Mouse (Mus musculus) spleen, embryonic (tissue): ENCODE results near the gene Slc7a11.

ENCODE experiments used
- CTCF ChIA-PET: fragments of 350-600 bp; sonication (Branson Sonifier 250); formaldehyde crosslinking; loops from one replicate; lab custom pipeline; 2022; lab: Charles Lee

Gene Slc7a11

GRCm38 (mm10) chr3:50001635-50002034, 441.8 kb downstream of the Slc7a11 start:
- CTCF ChIA-PET = no interaction called here

DNA sequence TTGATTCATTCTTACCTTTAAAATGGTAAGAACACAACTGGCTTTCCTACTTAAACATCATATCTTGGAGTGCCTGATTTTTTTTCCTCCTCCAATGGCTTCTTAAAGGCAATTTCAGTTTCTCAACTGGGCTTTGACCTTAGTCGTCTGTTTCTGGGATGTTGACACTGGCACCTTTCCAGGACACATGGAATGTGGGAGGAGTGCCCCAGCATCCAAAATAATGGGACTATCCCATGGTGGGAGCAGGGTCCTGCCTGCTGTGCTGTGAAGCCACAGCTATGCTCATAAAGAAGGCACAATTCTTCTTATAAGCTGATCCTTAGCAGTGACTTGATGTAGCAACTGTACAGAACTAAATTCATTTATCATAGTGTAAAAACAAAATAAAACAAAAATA, 450.5 kb downstream of the Slc7a11 start:
- CTCF ChIA-PET = no interaction called here

DNA sequence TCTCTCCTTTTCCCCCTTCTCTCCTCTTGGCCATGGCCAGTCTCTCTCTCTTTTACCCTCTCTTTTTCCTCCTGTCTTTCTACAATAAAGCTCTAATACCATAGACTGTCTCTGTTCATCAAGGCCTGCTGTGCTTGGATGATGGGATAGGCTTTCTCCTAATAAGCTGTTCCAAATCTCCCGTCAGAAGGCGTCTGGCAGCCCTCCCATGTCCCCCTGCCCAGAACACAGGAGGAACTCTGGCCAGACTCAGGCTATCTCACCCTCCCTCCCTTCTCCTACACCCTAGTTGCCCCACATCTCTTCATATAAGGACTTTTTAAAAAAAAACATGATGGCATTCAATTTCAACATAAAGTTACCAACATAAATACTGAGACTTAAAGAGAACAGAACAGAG, 456.2 kb downstream of the Slc7a11 start:
- CTCF ChIA-PET = no interaction called here

GRCm38 (mm10) chr3:49984795-49985194, 458.6 kb downstream of the Slc7a11 start:
- CTCF ChIA-PET = no interaction called here

GRCm38 (mm10) chr3:49983429-49984268, 459.8 kb downstream of the Slc7a11 start:
- CTCF ChIA-PET = no interaction called here

GRCm38 (mm10) chr3:49973994-49974393, 469.4 kb downstream of the Slc7a11 start:
- CTCF ChIA-PET = no interaction called here

DNA sequence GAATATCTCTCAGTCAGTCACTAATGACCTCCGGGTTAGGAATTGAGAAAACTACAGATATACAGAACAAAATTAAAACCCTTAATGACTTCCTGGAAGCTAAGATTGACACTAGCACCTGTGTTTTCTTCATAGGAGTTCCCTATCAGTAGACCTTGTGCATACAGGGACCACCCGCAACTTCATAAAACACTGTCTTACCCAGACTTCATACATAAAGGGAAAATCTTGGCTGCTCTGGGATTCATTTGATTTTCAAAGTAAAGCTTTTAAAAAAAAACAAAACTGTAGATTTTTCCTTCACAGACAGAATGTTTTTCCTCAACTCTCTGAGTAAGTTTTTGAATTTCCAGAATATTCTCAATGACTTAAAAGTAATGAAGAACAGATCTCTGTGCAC, 477.8 kb downstream of the Slc7a11 start:
- CTCF ChIA-PET = no interaction called here

DNA sequence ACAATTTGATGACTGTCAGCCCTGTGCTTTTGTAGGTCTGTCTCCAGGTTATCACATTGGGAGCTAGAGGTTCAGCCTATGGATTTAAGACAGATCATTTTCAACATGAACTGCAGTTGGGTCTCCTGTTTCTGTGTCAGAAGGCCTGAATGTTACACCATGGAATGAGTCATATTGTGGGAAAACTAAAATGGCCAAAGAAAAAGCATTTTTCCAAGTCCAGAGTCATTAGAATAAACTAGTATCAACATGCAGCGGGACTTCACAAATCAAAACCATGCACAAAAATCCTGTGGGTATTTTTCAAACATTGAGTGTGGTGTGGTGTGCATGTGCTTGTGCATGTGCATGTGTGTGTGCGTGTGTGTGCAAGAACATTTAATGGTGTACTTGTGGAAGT, 482.8 kb downstream of the Slc7a11 start:
- CTCF ChIA-PET = no interaction called here

DNA sequence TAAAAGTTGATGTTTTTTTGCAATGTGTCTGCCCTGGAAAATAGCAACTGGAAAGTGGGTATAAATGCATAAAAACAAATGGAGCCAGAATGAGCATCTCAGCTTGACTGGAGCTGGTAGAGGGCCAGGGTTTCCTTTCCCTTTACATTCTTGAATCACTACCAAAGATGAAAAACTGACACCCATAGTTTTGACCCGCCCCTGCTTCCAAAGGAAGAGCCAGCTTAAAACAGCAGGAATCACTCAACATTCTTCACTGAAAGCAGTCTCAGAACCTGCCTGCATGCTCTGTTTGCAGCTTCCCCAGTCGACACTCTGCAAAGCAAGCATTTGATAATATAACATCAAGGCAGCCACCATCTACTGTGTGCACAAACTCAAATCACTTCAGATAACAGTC, 496.6 kb downstream of the Slc7a11 start:
- CTCF ChIA-PET = no interaction called here

GRCm38 (mm10) chr3:49944783-49945182, 498.6 kb downstream of the Slc7a11 start:
- CTCF ChIA-PET = no interaction called here

DNA sequence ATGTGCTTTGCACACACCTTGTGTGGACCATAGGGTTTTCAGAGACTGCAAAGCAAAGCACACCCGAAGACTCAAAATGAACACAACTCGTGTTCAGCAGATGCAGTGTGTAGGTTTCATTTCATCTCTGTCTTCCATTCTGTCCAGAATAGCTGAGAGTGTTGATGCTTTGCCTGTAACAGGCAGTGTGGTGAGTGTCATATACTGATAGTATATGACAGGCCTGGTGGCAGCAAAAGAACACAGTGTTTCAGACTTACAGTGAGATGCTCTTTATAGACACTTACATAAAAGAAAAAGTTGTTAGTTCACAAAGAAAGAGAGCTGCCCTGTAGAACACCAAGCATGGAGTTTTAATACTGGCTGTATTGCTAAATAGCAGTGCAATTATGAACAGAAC, 505.8 kb downstream of the Slc7a11 start:
- CTCF ChIA-PET = no interaction called here

GRCm38 (mm10) chr3:49929496-49929895, 513.9 kb downstream of the Slc7a11 start:
- CTCF ChIA-PET = no interaction called here

- CTCF ChIA-PET = no interaction called here
These were observed 514.7 kb downstream of the Slc7a11 start for GRCm38 (mm10) chr3:49928509-49929263.

DNA sequence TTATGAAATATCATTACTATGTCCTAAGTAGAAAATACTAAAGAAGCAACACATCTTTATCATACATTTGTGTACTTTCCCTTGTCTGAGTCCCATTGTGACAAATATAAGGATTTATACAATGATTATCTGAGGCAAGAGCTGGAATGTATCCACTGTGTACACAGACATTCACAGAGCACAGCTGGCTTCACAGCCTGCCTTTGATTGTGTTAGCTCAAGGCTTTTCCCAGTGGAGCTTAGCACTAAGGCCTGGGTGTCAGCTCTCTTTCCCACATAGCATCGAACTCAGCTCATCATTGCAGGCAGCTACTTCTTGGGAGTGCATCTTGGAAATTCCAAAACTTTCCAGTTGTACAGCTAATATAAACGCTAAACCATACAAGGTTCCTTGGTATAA, 529.5 kb downstream of the Slc7a11 start:
- CTCF ChIA-PET = no interaction called here

GRCm38 (mm10) chr3:49910922-49911321, 532.5 kb downstream of the Slc7a11 start:
- CTCF ChIA-PET = no interaction called here

- CTCF ChIA-PET = no interaction called here
These were observed 534.7 kb downstream of the Slc7a11 start for GRCm38 (mm10) chr3:49908426-49909341.

- CTCF ChIA-PET = no interaction called here
These were observed 549.5 kb downstream of the Slc7a11 start for GRCm38 (mm10) chr3:49893945-49894344.

DNA sequence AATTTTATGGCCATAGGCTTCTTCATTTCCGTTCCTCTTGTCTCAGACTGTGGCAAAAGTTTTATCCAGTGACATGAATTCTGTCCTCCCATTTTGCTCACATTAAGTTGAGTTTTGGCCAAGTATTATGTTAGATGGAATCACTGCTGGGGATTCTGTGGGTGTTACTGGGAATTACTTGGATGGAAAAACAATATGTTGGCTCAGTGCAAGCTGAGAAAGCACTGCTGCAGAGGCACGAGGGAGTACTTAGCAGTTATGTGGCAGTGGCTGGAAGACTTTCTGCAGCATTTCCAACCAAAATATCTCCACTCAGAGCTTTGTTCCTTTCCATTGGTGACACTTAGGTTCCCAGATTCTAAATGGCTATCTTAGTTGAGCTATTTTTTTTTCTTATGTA, 556.1 kb downstream of the Slc7a11 start:
- CTCF ChIA-PET = no interaction called here

DNA sequence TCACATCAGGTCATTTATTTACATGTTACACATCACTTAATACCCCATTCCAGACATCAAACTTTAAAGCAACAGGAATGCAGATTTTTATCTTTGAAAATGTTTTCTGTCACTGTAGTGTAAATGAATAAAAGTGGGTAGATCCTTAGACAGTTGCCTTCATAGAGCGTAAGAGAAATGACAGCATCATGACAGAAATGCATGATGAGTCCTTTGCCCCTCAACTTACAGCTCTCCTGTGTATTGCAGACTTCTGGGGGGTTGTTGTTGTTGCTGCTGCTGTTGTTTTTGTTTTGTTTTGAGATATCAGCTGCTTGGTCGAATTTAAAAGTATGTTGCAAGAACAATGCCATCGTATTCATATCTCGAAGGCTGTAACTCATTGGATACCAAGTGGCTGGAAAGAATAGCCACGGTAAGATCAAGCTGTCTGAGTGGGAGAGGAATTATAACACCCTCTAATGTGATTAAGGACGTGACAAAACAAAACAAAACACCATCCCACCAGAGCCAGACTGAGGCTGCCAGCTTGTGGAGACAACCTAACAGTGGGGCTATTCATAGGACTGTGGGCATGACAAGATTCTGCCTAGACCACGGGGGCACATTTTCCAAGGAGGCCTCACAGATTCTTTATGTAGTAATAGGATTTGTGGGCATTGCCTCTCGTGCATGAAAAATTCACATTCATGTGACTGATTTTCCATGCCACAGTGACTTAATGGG, 557.0 kb downstream of the Slc7a11 start:
- CTCF ChIA-PET = no interaction called here

DNA sequence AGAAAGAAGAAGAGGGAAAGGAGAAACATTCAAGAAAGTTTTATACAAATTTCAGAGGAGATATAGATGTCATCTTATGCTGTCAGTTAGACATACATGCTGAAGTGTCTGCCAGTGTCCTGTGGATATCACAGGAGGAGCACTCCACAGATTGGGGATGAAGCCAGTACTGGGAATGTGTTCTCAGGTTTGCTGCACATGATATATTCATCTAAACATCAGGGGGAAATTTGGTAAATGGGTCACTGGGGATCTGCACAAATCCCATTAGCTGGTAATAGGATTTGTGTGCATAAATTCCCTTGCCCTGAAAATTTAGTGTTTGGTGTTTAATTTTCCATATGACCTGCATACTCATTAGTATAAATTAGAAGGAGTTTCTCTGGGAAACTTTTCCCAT, 562.9 kb downstream of the Slc7a11 start:
- CTCF ChIA-PET = no interaction called here

DNA sequence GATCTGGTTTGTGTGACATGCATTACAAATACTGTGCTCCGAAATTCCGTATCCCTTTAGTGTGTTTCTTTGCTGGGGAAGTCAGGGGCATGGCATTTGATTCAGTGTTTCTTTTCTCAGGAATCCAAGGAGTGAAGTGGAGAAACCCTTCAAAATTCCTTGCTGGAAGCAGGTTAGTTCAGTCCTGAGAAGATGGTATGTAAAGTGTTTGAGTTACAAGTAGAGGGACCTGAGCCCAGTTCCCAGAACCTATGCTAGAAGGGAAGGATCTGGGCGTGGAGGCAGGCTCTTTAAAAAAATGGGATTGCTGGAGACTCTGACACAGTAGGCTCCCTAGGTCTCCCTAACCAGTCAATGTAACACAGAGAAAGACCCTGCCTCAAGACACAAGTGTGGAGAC, 572.6 kb downstream of the Slc7a11 start:
- CTCF ChIA-PET = no interaction called here
